Mouse (Mus musculus): ENCODE data around the gene Elmo1. TPM values are rescaled to one million over a fixed set of nuclear protein-coding genes. Genes with fewer than 3 reads are reported as not detected.

Gene Elmo1
- total RNA-seq, 2 experiments from 2014 or later = 17.9 to 24.9 TPM

DNA sequence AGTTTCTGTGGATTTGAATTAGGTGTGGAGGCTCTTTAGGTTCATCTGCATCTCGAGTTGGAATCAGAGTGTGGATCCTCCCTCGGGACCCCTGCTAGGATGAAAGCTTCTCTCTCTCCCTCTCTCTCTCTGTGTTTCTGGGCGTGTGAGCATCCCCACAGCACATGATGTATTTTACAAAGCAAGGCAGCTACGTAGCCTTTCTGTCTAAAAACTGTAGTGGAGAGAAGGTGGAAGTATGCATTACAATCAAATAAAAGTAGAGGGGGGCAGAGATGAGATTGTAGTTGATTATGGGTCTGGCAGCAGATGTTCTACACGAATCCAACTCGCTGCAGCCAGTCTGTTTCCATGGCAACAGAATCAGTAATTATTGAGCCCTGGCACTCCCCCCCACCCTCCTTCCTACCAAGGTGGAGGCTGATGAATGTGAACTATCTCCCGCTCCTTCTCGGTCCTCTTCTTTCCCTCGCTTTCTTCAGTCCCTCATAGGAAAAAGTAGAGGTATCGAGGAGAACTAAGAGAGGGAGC lies 382.0 kb downstream of the Elmo1 start:
- no peak for DNase-seq

DNA sequence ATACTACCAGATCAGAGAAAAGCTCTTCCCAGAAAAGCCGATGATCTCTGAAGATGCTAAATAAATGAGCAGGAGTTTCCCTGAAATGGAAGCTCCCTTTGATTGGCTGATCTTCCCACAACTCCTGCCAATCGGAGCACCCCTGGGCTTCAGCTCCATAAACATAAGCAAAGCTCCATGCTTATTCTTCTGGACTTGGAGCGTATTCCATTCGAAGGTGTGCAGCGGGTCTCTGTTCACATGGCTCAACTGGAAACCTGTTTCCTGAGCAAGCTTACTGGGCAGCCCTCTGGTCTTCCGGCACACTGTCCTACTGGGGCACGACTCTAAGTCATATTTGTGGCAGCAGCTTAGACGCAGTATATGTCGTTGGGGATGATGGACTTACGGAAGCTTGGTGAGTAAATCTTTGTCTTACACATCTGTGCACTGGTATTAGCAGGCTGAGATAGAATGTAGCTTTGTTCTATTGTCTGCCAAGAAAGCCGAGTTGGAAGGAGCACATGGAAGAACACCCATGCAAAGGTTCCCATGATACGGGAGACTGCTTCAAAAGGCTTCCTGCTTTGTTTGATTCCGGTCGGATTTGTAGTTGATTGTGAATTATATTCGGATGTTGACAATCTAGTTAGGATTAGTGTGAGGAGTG lies 382.6 kb downstream of the Elmo1 start:
- no peak for DNase-seq

DNA sequence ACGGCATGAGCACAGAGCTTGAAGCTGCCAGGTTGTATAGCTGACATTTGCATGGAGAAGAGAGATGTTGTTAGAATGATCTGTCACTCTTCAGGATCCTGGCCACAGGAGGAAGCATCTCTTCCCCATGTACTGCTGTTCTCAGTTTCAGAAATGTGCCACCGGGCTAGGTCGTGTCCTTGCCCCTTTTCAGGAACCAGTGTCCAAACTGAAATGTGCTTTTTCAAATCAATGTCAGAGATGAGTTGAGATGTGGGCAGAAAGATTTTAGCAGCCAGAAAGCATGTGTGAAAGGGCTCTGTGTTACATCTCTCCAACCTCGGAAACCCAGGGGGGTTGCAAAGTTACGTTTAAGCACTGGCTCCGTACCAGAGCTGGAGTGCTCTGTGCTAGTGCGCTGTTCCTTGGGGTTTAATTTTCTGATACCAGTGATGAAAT lies 383.3 kb downstream of the Elmo1 start:
- peak; percentile 8 for DNase-seq

DNA sequence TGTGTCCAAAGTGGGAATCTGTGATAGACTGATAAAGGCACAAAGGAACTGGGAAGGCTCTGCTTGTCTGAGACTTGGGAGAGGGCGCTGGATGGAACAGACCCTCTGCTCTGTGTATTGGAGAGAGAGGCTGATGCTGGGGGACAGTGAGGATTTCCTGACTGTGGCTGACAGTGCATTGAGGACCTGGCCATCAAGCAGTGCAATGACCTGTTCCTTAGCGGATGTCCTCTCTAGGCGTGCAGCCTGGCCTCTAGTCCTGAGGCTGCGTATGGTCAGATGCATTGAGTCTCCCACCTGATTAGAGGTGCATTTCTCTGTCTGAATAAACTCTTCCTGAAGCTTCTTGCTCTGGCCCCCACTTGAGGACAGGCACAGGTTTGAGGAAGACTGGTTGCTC lies 384.2 kb downstream of the Elmo1 start:
- DNase-seq = no peak

DNA sequence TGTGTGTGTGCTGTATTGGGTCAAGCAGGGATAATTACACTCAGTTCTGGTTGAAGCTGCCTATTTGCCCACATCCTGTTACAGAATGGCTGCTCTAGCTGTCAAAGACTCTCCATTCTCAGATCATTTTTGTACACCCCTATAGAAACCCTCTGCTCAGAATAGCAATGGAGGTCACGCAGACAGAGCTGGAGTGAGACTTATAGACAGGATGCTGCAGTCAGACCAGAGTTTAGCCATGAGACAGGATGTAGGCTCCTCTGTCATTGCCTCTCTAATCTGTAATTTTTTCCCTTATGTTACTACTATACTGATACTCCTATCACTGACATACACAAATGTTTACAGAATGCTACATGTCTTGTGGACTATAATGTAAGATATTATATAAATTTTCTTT lies 391.4 kb downstream of the Elmo1 start:
- no peak for DNase-seq

DNA sequence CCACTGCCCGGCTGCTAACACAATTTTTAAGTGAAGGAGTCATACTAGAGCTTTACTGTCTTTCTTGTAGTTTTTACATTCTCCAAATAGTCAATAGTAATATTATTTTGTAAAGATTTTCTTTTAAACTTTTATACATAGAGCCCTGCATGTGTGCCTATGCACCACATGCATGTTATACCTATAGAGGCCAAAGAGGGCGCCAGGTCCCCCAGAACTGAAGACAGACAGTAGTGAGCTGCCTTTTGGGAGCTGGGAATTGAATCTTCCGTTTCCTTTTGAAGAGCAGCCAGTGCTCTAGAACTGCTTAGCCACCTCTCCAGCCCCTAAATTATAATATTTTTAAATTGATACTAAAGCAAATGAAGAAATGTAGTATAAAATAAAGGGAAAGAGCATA lies 398.7 kb downstream of the Elmo1 start:
- DNase-seq = no peak

DNA sequence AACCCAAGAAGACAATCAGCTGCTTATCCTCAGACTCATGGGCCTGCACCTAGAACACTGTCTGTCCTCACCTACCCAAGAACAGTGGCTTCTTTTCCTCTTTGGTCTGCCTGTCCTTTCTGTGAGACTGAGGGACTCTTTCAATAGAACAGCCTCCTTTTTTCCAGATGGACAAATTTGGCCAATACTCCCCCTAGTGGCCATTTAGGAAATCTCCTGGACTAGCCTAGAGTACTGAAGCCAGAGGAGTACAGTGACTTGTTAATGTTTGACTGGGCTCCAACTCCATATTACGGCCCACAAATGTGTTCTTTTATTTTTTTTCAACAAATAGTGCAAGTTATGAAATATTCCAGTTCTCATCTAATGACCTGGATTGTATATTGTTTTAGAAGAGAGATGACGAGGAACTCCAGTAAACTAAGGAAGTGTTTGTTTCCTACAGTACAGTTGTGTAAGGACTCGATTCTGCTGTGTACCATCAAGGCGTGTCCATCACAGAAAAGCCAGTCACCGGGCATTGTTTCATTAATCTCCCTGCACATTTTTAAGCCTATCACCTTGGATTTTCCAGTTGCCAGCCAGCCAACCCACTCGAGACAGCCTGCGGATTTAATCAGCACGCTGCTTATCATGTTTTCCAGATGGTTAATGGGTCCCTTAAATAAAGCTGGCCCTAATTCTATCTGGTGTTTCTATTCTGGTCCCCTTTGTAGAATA lies 399.5 kb downstream of the Elmo1 start:
- peak; percentile 16 for DNase-seq

DNA sequence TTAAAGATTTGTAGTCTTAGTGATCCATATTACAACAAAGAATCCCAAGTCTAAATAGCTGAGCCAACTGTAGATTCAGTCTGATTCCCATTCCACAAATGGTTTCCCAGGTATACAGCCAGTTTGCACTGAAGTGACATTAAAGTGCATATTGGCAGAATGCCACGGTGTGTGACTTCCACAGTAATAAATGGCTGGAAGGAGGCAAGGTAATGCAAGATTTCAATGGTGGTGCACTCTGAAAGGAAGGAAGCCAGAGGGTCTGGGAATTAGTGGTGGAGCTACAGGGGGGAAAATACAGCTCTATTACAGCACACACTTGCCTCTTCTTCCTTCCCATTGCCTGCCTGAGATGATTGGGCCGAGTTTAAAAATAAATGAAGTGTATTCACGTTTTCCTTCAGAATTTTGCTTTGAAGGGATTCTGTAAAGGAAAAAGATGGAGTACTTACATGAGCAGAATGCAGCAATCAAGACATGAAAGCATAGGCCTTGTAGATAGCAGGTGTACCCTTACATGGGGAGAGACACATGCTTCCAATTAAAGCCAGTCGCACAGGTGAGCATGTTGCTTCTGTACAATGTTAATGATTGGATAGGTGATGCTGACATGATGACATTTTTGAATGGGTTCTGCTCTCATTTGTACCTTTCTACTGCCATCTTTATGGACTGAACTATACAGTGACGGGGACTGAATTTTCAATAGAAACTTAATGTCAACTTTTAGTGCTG lies 400.6 kb downstream of the Elmo1 start:
- DNase-seq = no peak

DNA sequence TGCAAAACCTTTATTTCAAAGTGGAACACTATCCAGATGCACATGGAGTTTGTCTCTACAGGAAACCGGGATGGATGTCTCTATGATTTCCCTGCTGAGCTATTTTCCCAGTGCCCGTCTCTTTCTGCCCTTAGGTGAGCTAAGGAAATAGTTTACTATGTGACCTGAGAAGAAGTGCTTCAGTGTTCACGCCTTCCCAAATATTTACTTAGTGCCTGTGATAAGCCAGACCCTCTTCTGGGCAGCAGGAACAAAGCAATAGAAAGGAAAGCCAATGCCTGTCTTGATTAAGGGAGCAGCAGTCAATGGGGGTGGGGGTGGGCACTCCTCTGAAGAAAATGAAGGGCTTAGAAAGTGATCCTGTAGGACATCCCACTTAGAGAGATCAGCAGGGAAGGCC lies 401.3 kb downstream of the Elmo1 start:
- no peak for DNase-seq

DNA sequence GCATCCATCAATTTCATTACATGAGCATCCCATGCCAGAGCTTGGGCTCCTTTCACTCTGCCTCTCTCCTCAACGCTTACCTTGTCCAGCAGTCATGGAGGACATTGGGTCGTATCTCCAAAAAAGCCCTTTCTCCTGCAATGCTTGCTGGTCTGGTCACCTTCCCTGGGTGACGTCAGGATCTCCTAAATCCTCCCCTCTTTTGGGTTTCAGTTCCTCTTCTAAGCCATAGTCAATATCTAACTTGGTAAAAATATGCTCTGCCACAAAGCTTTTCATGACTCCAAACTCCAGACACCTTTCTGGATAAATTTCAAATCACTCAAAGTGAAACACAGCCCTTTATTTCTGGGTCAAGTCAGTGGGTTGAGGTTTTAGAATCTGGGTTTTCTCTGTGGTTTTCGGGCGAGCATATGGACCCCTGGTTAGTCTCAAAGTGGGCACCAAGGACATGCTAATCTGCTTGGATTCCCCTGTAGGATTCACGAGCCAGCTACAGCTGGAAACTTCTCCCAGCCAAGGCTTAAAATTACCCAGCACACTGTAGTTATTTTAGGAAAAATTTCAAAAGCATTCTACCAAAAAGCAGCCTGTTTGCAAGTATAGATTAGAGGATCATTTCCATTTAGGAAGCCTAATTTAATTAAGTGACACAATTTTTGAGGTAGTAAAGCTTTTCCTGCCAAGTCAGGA lies 403.8 kb downstream of the Elmo1 start:
- no peak for DNase-seq

DNA sequence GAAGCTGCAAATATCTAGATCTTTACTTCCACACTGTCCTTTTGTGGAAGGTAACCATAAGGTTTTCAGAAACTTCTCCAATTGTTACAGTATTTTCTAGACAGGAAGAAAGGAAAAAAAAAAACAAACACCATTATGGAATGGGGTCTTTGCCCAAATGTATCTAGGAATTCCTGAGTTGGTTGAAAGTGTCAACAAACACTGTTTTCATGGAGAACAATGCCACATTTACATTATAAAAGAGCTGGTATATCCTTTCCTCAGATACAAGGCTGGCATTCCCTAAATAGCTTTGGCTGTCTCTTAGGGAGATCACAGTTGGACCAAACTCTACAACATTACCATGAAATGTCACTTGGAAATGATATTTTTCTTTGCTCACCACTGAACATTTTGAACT lies 411.5 kb downstream of the Elmo1 start:
- no peak for DNase-seq

DNA sequence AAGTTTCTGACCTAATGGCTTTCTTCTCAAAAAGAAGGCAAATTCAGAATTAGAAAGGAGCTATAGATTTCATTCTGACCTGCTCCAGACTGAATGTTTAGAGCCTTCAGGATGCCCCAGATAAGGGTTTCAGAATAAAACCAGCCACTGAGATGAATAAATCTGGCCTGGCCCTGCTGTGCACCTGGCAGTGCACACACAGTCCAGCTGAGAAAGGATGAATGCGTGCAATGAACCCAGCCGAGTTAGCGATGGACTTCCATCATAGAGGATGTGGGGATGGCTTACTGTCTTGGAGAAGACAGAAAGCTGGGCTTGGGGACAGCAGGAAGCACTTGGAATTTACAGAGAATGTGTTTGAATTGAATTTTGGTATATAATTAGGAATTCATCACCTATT lies 413.0 kb downstream of the Elmo1 start:
- DNase-seq = no peak

DNA sequence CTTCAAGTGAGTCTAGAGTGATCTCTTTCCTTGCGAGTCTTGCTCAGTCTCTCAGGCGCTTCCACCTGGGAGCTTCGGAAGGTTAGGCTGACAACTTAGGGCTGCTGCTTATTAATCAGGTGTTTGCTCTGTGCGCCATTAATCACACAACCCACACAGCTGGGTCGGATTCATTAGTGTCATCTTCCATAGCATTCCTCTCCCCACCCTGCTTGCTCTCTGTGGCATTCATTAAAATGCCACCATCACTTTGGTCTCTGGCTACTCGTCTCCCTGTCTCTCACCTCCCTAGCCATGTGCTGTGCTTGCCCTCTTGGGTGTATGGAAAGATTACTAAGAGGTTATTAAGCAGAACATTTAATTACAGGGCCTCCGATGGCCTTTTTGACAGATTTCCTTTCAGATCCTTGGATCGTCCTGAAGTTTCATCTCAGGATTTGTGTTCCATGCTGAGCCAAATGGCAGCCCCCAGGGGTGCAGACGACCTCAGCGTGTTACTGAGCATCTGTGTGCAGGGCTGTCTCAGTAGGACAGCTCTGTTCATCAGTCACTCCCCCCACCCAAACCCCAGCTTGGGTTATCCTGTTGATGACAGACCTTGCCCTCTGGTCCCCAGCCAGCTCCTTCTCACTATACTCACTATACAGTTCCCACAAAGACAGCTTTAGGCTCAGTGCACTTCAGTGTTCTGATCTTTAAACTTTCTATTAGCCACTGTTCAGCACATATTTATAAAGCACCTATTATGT lies 417.2 kb downstream of the Elmo1 start:
- DNase-seq = no peak

DNA sequence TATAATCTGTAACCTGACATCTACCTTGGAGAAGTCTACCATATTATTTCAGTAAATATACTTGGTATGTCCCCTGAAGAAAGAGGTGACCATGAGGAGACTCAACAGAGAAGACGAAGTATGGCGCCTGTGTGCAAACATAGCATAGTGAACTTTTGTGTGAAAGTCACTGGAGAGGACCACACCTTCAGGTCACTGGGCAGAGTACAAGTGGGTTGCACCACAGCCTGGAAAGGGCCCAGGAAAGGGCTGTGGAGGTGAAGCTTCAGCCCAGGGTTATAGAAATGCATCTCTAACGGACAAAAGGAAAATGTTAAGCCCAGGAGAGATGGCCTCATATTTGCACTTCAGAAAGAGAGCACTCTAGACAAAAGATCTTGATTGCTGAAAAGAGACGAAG lies 420.6 kb downstream of the Elmo1 start:
- DNase-seq = no peak

DNA sequence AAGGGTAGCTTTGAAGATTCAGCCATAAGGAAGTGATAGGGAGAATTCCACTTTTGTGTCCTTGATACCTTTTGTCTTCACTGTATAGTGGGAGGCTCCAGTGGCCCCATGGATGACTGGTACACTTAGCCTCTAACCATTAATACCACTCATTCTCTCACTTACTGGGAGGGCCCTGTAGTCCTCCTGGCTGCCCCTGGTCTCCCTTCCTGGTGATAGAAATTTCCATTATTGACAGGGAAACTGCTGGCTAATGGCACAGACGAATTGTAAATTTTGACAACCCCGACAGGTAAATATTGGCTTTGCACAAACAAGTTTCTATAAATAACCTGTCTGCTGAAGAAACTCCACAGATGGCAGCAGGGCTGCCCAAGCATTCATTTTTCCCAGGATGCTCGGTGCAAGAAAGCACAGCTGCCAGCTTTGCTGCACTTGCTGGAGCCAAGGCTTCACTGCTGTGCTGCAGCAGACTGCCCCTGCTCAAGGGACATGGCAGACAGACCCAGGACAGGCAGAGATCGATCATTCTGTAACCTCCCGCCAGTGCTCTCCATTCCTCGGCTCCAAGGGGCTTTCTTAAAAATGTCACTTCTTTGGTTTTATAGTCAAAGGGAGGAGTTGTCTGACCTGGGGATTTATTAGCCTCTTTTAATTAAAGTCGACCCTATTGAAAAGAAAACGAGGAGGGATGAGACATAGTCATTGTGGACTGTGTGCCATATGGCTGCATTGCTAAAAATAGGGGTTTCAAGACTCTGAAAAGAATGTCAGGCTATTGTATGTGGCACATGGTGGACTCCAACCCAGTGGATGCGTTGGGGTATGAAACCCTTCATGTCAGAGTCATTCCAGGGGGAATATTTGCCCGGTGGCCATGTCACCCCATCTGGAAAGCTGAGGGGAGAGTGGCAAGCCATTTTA lies 422.2 kb downstream of the Elmo1 start:
- DNase-seq = no peak

DNA sequence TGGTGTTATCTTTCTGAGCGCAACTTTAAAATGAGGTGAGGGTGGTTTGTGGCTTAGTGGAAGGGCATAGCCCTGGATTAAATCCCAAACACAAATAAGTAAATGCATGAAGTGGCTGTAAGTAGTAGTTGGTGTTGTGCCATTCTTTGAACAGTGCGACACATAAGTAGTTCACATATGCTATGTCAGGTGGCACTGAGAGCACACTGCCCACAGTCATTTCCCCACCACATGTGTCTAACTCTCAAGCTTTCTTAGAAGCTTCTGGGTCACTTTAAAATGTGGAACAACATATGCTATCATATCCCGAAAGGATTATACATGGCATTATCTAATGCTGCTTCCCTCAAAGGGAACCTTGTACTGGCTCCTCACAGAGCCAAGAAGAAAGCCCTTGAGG lies 424.3 kb downstream of the Elmo1 start:
- no peak for DNase-seq

DNA sequence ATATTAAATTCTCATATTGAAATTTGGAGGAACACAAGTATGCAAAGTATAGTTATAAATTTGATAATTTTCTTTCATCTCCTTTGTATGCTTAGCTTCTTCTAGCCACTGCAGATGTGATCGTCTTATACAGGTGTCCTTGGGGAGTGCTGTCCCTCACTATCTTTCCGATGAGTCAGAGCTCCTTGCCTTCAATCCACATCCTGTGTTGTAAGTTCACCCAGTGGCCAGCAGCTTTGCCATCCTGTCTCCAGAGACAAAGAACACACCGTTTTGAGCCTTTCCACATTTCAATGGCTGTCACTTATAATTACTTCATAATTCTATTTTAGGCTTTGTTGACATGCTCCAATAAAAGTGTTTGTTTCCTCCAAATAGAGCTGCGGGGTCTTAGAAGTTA lies 425.7 kb downstream of the Elmo1 start:
- DNase-seq = no peak

DNA sequence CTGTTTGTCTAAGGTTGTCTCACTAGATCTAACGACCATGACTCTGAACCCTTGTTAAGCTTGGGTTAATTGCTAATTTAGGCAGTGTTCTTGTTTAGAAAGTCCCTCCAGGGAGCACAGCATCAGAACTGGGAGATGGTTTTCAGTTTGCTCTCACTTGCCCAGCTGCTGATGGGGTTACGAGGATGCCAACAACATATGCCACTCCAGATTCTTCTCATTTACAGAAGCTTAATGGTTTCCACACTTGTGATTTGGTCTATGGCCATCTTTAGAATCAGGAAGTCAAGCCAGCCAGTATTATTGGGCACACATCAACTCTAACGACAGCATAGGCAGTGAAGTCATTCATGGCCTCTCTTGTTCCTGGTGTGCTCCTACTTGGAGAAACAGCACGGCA lies 427.3 kb downstream of the Elmo1 start:
- DNase-seq = no peak

DNA sequence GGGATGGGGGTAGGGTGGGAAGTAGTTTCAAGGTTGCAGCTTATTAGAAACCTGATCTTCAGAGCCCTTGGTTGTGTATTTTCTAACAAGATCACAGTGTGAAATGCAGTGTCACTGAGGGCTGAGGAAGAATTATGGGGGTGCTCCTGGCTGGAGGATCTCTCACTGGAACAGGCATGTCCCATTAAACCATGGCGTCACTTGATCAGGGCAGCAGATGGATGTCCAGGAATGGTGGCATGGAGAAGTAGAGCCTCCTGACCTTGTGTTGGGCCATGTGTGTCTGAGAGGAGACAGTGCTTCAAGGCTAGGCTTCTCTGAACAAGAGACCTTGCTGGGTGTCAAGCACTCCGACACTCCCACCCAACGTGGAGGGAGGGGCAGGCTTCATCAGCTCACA lies 431.1 kb downstream of the Elmo1 start:
- DNase-seq = no peak

DNA sequence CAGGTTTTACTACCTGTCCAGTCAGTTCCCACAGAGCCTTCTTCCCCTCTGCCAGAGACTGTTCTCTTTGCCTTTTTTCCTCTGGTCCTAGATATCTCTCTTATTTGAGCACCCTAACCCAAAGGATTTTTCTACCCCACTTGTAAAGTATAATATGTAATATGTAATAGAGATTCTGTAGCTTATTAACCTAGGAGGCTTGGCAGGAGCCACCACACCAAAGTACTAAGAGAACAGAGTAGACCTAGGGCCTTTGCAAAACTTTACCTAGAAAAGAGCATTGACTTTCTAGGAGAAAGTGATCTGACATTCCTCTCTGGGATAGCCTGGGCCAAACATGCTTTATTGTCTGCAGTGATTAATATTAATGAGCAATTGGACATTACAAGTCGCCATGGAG lies 433.3 kb downstream of the Elmo1 start:
- DNase-seq = no peak

DNA sequence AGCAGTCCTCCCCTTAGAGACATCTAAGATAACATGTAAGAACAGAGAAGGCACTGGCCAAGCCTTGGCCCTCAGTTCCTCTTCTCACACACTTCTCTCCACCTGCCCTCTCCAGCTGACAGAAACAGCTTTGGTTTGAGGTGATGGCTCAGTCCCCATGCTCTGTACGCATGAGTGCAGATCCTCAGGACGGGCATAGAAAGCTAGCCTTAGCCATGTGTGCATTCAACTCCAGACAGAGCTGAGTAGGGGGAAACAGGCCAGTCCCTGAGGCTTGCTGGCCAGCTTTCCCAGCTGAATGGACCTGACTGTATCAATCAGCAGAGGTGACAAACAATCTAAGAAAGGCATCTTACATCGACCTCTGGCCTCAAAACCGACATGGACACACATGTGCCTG lies 435.4 kb downstream of the Elmo1 start:
- DNase-seq = no peak

All from adrenal gland, postnatal 10 days (tissue).